Mouse (Mus musculus): ENCODE results near the gene Dhrs2. TPM values are rescaled to one million over a fixed set of nuclear protein-coding genes. Genes with fewer than 3 reads are reported as not detected.
A peak's percentile ranks its signal among the peaks of the same experiment; 100 is the strongest.

Dhrs2 gene
- total RNA-seq (2021) (not detected), polyA plus RNA-seq (2012; rRNA removed) (0.27 TPM in 1 of 2 replicates, not detected in the other)
- long read RNA-seq = 0 reads

DNA sequence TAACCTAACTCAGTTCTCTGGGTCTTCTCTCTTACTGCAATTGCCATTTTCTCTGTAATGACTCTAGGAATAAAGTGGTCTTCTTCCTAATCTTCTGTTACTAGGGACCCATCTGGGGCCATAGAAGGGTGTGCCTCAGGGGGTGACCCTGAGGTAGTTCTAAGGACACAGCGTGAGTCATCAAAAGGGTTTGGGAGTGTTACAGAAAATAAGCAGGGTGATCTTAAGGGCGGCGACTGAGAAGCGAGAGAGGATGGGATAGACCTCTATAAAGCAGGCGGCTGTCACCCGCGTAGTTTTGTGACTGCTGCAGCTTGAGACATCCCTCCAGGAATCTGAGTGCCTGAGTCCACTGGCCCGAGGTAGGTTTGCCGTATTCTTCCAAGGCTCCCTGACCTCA lies at the start of gene Dhrs2:
Gene Dhrs2, plus strand, starts transcription at position 301 of the 400 bp plus-strand sequence.
- no peaks in the 10 kb centered on the region for H3K27me3 ChIP-seq (ENCODE audit: control insufficient read depth, insufficient read depth, low read length)
- no peaks in the 10 kb centered on the region for H3K79me2 ChIP-seq (replicated peaks; ENCODE audit: control insufficient read depth, insufficient read depth, low read length)
- intact Hi-C loops (cut with DNase I) = no loop called here
- H3K4me3 ChIP-seq = no peak within 1 kb of the TSS
- H3K36me3 ChIP-seq (ENCODE audit: control insufficient read depth, insufficient read depth, low read length) = no peaks in the 10 kb centered on the region
- 82% methylated on average over 9 of the region's 9 CpGs for WGBS
- no peak for TF ChIP-seq CTCF (IDR thresholded peaks at IDR 0.05)
- TF ChIP-seq EP300 (IDR thresholded peaks at IDR 0.05; ENCODE audit: insufficient read depth, low read depth, low read length) = no peak
- TF ChIP-seq POLR2A (IDR thresholded peaks at IDR 0.05; ENCODE audit: insufficient read depth, low read depth, low read length) = no peak
- no peaks in the 10 kb centered on the region for H3K4me1 ChIP-seq (ENCODE audit: control insufficient read depth, insufficient read depth, low read length)
- H3K27ac ChIP-seq = no peak within 1 kb of the TSS
- H3K9ac ChIP-seq (ENCODE audit: low read depth, low read length) = no peak within 1 kb of the TSS
- no peak for DNase-seq

- no peak overlapping the region for H3K9ac ChIP-seq (ENCODE audit: low read depth, low read length)
- 67% methylated on average over 6 of the region's 6 CpGs for WGBS
- intact Hi-C loops (cut with DNase I) = no loop called here
- no peak overlapping the region for H3K27ac ChIP-seq
- no peak overlapping the region for H3K4me3 ChIP-seq
- H3K27me3 ChIP-seq (ENCODE audit: control insufficient read depth, insufficient read depth, low read length) = no peaks in the 10 kb centered on the region
- TF ChIP-seq POLR2A (IDR thresholded peaks at IDR 0.05; ENCODE audit: insufficient read depth, low read depth, low read length) (no peak), CTCF (IDR thresholded peaks at IDR 0.05) (no peak), EP300 (IDR thresholded peaks at IDR 0.05; ENCODE audit: insufficient read depth, low read depth, low read length) (no peak)
- no peak for DNase-seq
- no peaks in the 10 kb centered on the region for H3K4me1 ChIP-seq (ENCODE audit: control insufficient read depth, insufficient read depth, low read length)
- no peaks in the 10 kb centered on the region for H3K79me2 ChIP-seq (replicated peaks; ENCODE audit: control insufficient read depth, insufficient read depth, low read length)
- H3K36me3 ChIP-seq (ENCODE audit: control insufficient read depth, insufficient read depth, low read length) = no peaks in the 10 kb centered on the region
Observed at GRCm38 (mm10) chr14:55174164-55174563, 47.6 kb upstream of the Dhrs2 start.

- Histone ChIP-seq H3K4me1 (ENCODE audit: control insufficient read depth, insufficient read depth, low read length) (no peaks in the 10 kb centered on the region; the same call in 1 of the 2 replicates), H3K79me2 (replicated peaks; ENCODE audit: control insufficient read depth, insufficient read depth, low read length) (no peaks in the 10 kb centered on the region), H3K27me3 (ENCODE audit: control insufficient read depth, insufficient read depth, low read length) (no peaks in the 10 kb centered on the region), H3K9ac (ENCODE audit: low read depth, low read length) (no peak overlapping the region), H3K27ac (no peak overlapping the region), H3K4me3 (no peak overlapping the region), H3K36me3 (ENCODE audit: control insufficient read depth, insufficient read depth, low read length) (no peaks in the 10 kb centered on the region)
- DNase-seq = peak; percentile 24 to 41
- 40% methylated on average over 5 of the region's 5 CpGs for WGBS
- intact Hi-C loops (cut with DNase I) = no loop called here
- TF ChIP-seq POLR2A (IDR thresholded peaks at IDR 0.05; ENCODE audit: insufficient read depth, low read depth, low read length) (no peak), EP300 (IDR thresholded peaks at IDR 0.05; ENCODE audit: insufficient read depth, low read depth, low read length) (no peak), CTCF (IDR thresholded peaks at IDR 0.05) (peak; percentile 70)
Observed at GRCm38 (mm10) chr14:55177274-55177673, 44.5 kb upstream of the Dhrs2 start.

- H3K27me3 ChIP-seq (ENCODE audit: control insufficient read depth, insufficient read depth, low read length) = no peaks in the 10 kb centered on the region
- H3K4me3 ChIP-seq = no peak overlapping the region
- DNase-seq = no peak
- no peaks in the 10 kb centered on the region for H3K36me3 ChIP-seq (ENCODE audit: control insufficient read depth, insufficient read depth, low read length)
- TF ChIP-seq CTCF (IDR thresholded peaks at IDR 0.05) = no peak
- no peak for TF ChIP-seq EP300 (IDR thresholded peaks at IDR 0.05; ENCODE audit: insufficient read depth, low read depth, low read length)
- no peak for TF ChIP-seq POLR2A (IDR thresholded peaks at IDR 0.05; ENCODE audit: insufficient read depth, low read depth, low read length)
- no peaks in the 10 kb centered on the region for H3K79me2 ChIP-seq (replicated peaks; ENCODE audit: control insufficient read depth, insufficient read depth, low read length)
- WGBS = 29% methylated on average over 3 of the region's 3 CpGs
- H3K4me1 ChIP-seq (ENCODE audit: control insufficient read depth, insufficient read depth, low read length) = no peaks in the 10 kb centered on the region; the same call in 1 of the 2 replicates
- intact Hi-C loops (cut with DNase I) = no loop called here
- no peak overlapping the region for H3K9ac ChIP-seq (ENCODE audit: low read depth, low read length)
- no peak overlapping the region for H3K27ac ChIP-seq
Observed at GRCm38 (mm10) chr14:55180951-55181350, 40.9 kb upstream of the Dhrs2 start.

- no peak overlapping the region for H3K27ac ChIP-seq
- WGBS = 86% methylated on average over 3 of the region's 3 CpGs
- H3K4me1 ChIP-seq (ENCODE audit: control insufficient read depth, insufficient read depth, low read length) = no peaks in the 10 kb centered on the region; the same call in 1 of the 2 replicates
- DNase-seq = no peak
- H3K79me2 ChIP-seq (replicated peaks; ENCODE audit: control insufficient read depth, insufficient read depth, low read length) = no peaks in the 10 kb centered on the region
- no peak overlapping the region for H3K4me3 ChIP-seq
- intact Hi-C loops (cut with DNase I) = no loop called here
- TF ChIP-seq EP300 (IDR thresholded peaks at IDR 0.05; ENCODE audit: insufficient read depth, low read depth, low read length) (no peak), CTCF (IDR thresholded peaks at IDR 0.05) (no peak), POLR2A (IDR thresholded peaks at IDR 0.05; ENCODE audit: insufficient read depth, low read depth, low read length) (no peak)
- no peaks in the 10 kb centered on the region for H3K36me3 ChIP-seq (ENCODE audit: control insufficient read depth, insufficient read depth, low read length)
- H3K9ac ChIP-seq (ENCODE audit: low read depth, low read length) = no peak overlapping the region
- H3K27me3 ChIP-seq (ENCODE audit: control insufficient read depth, insufficient read depth, low read length) = no peaks in the 10 kb centered on the region
Observed at GRCm38 (mm10) chr14:55183231-55183630, 38.6 kb upstream of the Dhrs2 start.

- no peaks in the 10 kb centered on the region for H3K27me3 ChIP-seq (ENCODE audit: control insufficient read depth, insufficient read depth, low read length)
- no peak overlapping the region for H3K9ac ChIP-seq (ENCODE audit: low read depth, low read length)
- H3K4me3 ChIP-seq = no peak overlapping the region
- WGBS = 96% methylated on average over 3 of the region's 3 CpGs
- TF ChIP-seq EP300 (IDR thresholded peaks at IDR 0.05; ENCODE audit: insufficient read depth, low read depth, low read length) (no peak), CTCF (IDR thresholded peaks at IDR 0.05) (no peak), POLR2A (IDR thresholded peaks at IDR 0.05; ENCODE audit: insufficient read depth, low read depth, low read length) (no peak)
- no peak for DNase-seq
- intact Hi-C loops (cut with DNase I) = no loop called here
- H3K36me3 ChIP-seq (ENCODE audit: control insufficient read depth, insufficient read depth, low read length) = no peaks in the 10 kb centered on the region
- no peaks in the 10 kb centered on the region for H3K79me2 ChIP-seq (replicated peaks; ENCODE audit: control insufficient read depth, insufficient read depth, low read length)
- H3K27ac ChIP-seq = no peak overlapping the region
- no peaks in the 10 kb centered on the region; the same call in 1 of the 2 replicates for H3K4me1 ChIP-seq (ENCODE audit: control insufficient read depth, insufficient read depth, low read length)
Observed at GRCm38 (mm10) chr14:55184640-55185145, 37.1 kb upstream of the Dhrs2 start.
